Mouse (Mus musculus) testis, adult 2 months (tissue): ENCODE data around the gene Zfp617.

Experiments used
- CTCF ChIP-seq: fragments of 200-500 bp; IDR thresholded peaks from 2 replicates; pipeline ENCODE4 v1.5.1; 2012; ENCODE audit warnings: low read depth, mild to moderate bottlenecking, inconsistent platforms, low read length, moderate library complexity; ENCODE audit not compliant: control insufficient read depth, insufficient read depth, insufficient replicate concordance
- POLR2A ChIP-seq: fragments of 200-500 bp; IDR thresholded peaks from 2 replicates; pipeline ENCODE4 v1.6.1; 2012; ENCODE audit warnings: low read depth, mild to moderate bottlenecking, inconsistent platforms, low read length, moderate library complexity; ENCODE audit not compliant: control insufficient read depth

GRCm38 (mm10) chr8:71950482-71951221 is 42.2 kb downstream of the Zfp617 start, which contains the start of gene Zfp961:
- no peak for TF ChIP-seq CTCF
- peak; percentile 69; the same call in 1 of the 2 replicates for TF ChIP-seq POLR2A
